Comparison of ENCODE assay signal across 14 mouse cellular contexts in the genomic region with DNA sequence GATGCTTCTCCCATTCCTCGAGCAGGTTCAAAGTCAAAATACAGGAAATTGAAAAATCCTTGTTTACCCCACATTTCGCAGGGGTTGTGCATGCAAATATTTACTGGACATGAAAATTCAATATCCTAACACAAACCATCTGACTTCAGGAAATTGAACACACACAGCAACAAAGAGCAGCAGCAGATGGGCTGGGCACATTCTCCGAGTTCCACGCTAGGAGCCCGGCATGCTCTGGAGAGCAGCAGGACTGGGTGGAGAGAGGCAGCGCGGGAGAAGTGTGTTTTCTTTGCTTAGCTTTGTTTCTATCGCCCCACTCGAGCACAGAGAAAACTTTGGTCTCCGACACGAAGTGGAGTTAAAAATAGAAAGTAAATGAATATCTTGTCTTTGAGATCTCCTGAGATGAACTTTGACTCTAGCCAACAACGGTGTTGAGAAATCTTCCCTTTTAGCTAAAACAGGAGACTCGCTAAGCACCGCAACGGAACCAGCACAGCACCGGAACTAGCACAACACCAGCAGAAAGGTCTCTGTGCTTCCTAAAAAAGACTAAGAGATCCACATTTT.
A peak's percentile ranks its signal among the peaks of the same experiment; 100 is the strongest.
DNase-seq lines count a peak whose midpoint lies in the region; ATAC-seq lines count a peak whose summit lies in the region.
"Had no signal": no experiment of that assay in that cellular context is flagged by ENCODE, and none has a peak within 500 bp of the region (broad histone marks: within the 10 kb centered on the region; RNA-seq: fewer than 3 reads in every experiment).

No protein-coding gene starts in this region.

- DNase-seq in R1 (ENCODE audit: low read depth, low spot score), result peak; percentile 70
- DNase-seq in cerebellum, adult 11-12 months, result no peak
- DNase-seq in MN1 (ENCODE audit: low spot score), result no peak
- DNase-seq: adrenal gland, postnatal 14 days; B cell, adult 2 months; cerebellum, adult 9-10 months; gastrocnemius, postnatal 25 days; retina, postnatal 1 day had no signal

- H3K9ac ChIP-seq in heart, embryonic 11.5 days (ENCODE audit: low read depth, low read length), result peak overlapping the region; percentile 22; the same call in 1 of the 2 replicates
- no peak overlapping the region for H3K9ac ChIP-seq in heart, embryonic 12.5 days
- H3K9ac ChIP-seq in intestine, embryonic 16.5 days (ENCODE audit: low read depth, low read length), result no peak overlapping the region
- no peak overlapping the region for H3K9ac ChIP-seq in lung, embryonic 15.5 days
- H3K9ac ChIP-seq in hindbrain, embryonic 12.5 days, result no peak overlapping the region
- H3K9ac ChIP-seq: hindbrain, embryonic 14.5 days had no signal

- H3K36me3 ChIP-seq in heart, embryonic 11.5 days (ENCODE audit: control insufficient read depth, insufficient read depth, low read length), result no peaks in the 10 kb centered on the region
- H3K36me3 ChIP-seq in heart, embryonic 12.5 days, result no peaks in the 10 kb centered on the region
- no peaks in the 10 kb centered on the region for H3K36me3 ChIP-seq in intestine, embryonic 16.5 days (ENCODE audit: control insufficient read depth, insufficient read depth, low read length)
- H3K36me3 ChIP-seq in lung, embryonic 15.5 days, result no peaks in the 10 kb centered on the region
- no peaks in the 10 kb centered on the region for H3K36me3 ChIP-seq in hindbrain, embryonic 12.5 days

- H3K9me3 ChIP-seq in heart, embryonic 11.5 days (replicated peaks; ENCODE audit: control insufficient read depth, low read length), result no peaks in the 10 kb centered on the region
- H3K9me3 ChIP-seq in heart, embryonic 12.5 days (replicated peaks), result no peaks in the 10 kb centered on the region
- no peaks in the 10 kb centered on the region for H3K9me3 ChIP-seq in intestine, embryonic 16.5 days (ENCODE audit: control insufficient read depth, low read length)
- H3K9me3 ChIP-seq in lung, embryonic 15.5 days, result no peaks in the 10 kb centered on the region
- no peaks in the 10 kb centered on the region for H3K9me3 ChIP-seq in hindbrain, embryonic 12.5 days (replicated peaks)

- no peak for ATAC-seq in heart, embryonic 11.5 days (replicated peaks; ENCODE audit: insufficient number of reproducible peaks, low FRiP score, low TSS enrichment)
- no peak for ATAC-seq in heart, embryonic 12.5 days (ENCODE audit: insufficient number of reproducible peaks, low FRiP score)
- peak; percentile 64; the same call in 1 of the 2 replicates for ATAC-seq in intestine, embryonic 16.5 days
- no peak for ATAC-seq in lung, embryonic 15.5 days (ENCODE audit: borderline replicate concordance, extremely low read depth, low FRiP score, low TSS enrichment)
- no peak for ATAC-seq in hindbrain, embryonic 12.5 days (ENCODE audit: low FRiP score)

- no peak overlapping the region for H3K4me2 ChIP-seq in heart, embryonic 11.5 days
- H3K4me2 ChIP-seq in heart, embryonic 12.5 days, result no peak overlapping the region
- H3K4me2 ChIP-seq in intestine, embryonic 16.5 days (ENCODE audit: low read depth, low read length), result peak overlapping the region; percentile 30; the same call in 1 of the 2 replicates
- peak overlapping the region; percentile 10; the same call in 1 of the 2 replicates for H3K4me2 ChIP-seq in lung, embryonic 15.5 days
- H3K4me2 ChIP-seq in hindbrain, embryonic 12.5 days (replicated peaks), result no peak overlapping the region
- H3K4me2 ChIP-seq: hindbrain, embryonic 14.5 days had no signal

- no peaks in the 10 kb centered on the region for H3K4me1 ChIP-seq in heart, embryonic 11.5 days (ENCODE audit: control insufficient read depth, insufficient read depth, low read length)
- no peaks in the 10 kb centered on the region for H3K4me1 ChIP-seq in heart, embryonic 12.5 days (replicated peaks)
- peaks cover 8% of the 10 kb centered on the region; the same call in 1 of the 2 replicates for H3K4me1 ChIP-seq in intestine, embryonic 16.5 days (ENCODE audit: control insufficient read depth, insufficient read depth, low read length)
- H3K4me1 ChIP-seq in lung, embryonic 15.5 days, result no peaks in the 10 kb centered on the region
- H3K4me1 ChIP-seq in hindbrain, embryonic 12.5 days, result no peaks in the 10 kb centered on the region

- no peaks in the 10 kb centered on the region for H3K27me3 ChIP-seq in heart, embryonic 11.5 days (ENCODE audit: control insufficient read depth, insufficient read depth, low read length)
- H3K27me3 ChIP-seq in heart, embryonic 12.5 days (replicated peaks), result no peaks in the 10 kb centered on the region
- H3K27me3 ChIP-seq in intestine, embryonic 16.5 days (replicated peaks; ENCODE audit: control insufficient read depth, insufficient read depth, low read length), result no peaks in the 10 kb centered on the region
- no peaks in the 10 kb centered on the region for H3K27me3 ChIP-seq in lung, embryonic 15.5 days
- no peaks in the 10 kb centered on the region for H3K27me3 ChIP-seq in hindbrain, embryonic 12.5 days

- WGBS in heart, embryonic 11.5 days (ENCODE audit: insufficient replicate concordance), result 54% methylated on average over 16 of the region's 16 CpGs
- 52% methylated on average over 16 of the region's 16 CpGs for WGBS in heart, embryonic 12.5 days
- 50% methylated on average over 16 of the region's 16 CpGs for WGBS in intestine, embryonic 16.5 days
- WGBS in lung, embryonic 15.5 days, result 45% methylated on average over 16 of the region's 16 CpGs
- WGBS in hindbrain, embryonic 12.5 days, result 75% methylated on average over 16 of the region's 16 CpGs

- no peak overlapping the region for H3K27ac ChIP-seq in heart, embryonic 11.5 days (ENCODE audit: low read depth, low read length)
- H3K27ac ChIP-seq in heart, embryonic 12.5 days (ENCODE audit: poor library complexity, severe bottlenecking), result no peak overlapping the region
- H3K27ac ChIP-seq in intestine, embryonic 16.5 days (ENCODE audit: low read length), result no peak overlapping the region
- H3K27ac ChIP-seq in lung, embryonic 15.5 days, result no peak overlapping the region
- no peak overlapping the region for H3K27ac ChIP-seq in hindbrain, embryonic 12.5 days
- H3K27ac ChIP-seq: hindbrain, embryonic 14.5 days had no signal

- H3K4me3 ChIP-seq in heart, embryonic 11.5 days (ENCODE audit: low read depth, low read length), result no peak overlapping the region
- H3K4me3 ChIP-seq in heart, embryonic 12.5 days, result no peak overlapping the region
- H3K4me3 ChIP-seq in intestine, embryonic 16.5 days (ENCODE audit: low read length), result no peak overlapping the region
- H3K4me3 ChIP-seq in lung, embryonic 15.5 days, result no peak overlapping the region
- H3K4me3 ChIP-seq in hindbrain, embryonic 12.5 days, result no peak overlapping the region

Comparison
In these comparisons a context has a peak if more than half of its experiments do, and no peak if none do; other contexts are left out.
1. H3K4me2 ChIP-seq: peak in intestine, embryonic 16.5 days (single experiment) and lung, embryonic 15.5 days (single experiment); none in heart, embryonic 11.5 days (single experiment), heart, embryonic 12.5 days (single experiment) and hindbrain, embryonic 12.5 days (single experiment).